Mouse (Mus musculus): ENCODE data around the gene Gng8. TPM values are rescaled to one million over a fixed set of nuclear protein-coding genes. Genes with fewer than 3 reads are reported as not detected.
A peak's percentile ranks its signal among the peaks of the same experiment; 100 is the strongest.

The Gng8 gene
- total and polyA plus RNA-seq, 2 experiments from 2014 or later: 0.27 to 1.7 TPM

DNA sequence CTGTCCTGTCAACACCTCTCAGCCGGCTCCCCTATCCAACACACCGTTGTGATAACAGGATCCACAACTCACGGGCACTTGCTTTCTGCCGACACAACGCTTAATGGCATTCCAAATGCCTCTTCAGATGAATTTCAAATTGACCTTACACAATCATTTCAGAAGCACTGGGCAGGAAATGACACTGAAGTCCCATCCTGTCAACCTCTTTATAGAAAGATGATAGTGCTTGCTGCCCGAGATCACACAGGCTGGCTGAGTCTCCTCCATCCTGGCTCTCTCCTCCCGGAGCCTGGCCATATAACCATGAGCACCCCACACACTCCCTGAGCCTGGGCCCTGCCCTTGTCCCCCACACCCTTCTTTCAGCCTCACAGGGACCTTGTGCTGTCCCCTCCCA, 16.3 kb downstream of the Gng8 start:
- peak overlapping the region; percentile 42; the same call in 1 of the 2 replicates for H3K9ac ChIP-seq (replicated peaks; ENCODE audit: low read depth, low read length)
- no peak for TF ChIP-seq EP300 (IDR thresholded peaks at IDR 0.05; ENCODE audit: low read depth)
- no peak overlapping the region for H3K4me3 ChIP-seq (ENCODE audit: low read depth, low read length)
- H3K9me3 ChIP-seq (replicated peaks; ENCODE audit: control insufficient read depth, low read length): no peaks in the 10 kb centered on the region
- ATAC-seq (ENCODE audit: insufficient read depth, low read depth) (no peak), DNase-seq (ENCODE audit: low spot score) (no peak)
- no peaks in the 10 kb centered on the region for H3K36me3 ChIP-seq (replicated peaks; ENCODE audit: control insufficient read depth, insufficient read depth, low read length)
- H3K27me3 ChIP-seq (ENCODE audit: control insufficient read depth, insufficient read depth, low read length): peaks cover 20% of the 10 kb centered on the region
- H3K4me2 ChIP-seq (ENCODE audit: low read depth, low read length): peak overlapping the region; percentile 45
- no peak overlapping the region for H3K27ac ChIP-seq (ENCODE audit: low read depth)
- WGBS: 11% methylated on average over 7 of the region's 7 CpGs
- peaks cover 15% of the 10 kb centered on the region for H3K4me1 ChIP-seq (ENCODE audit: control insufficient read depth, insufficient read depth)

- Histone ChIP-seq H3K9ac (replicated peaks; ENCODE audit: low read depth, low read length) (peak overlapping the region; percentile 42; the same call in 1 of the 2 replicates), H3K27ac (ENCODE audit: low read depth) (no peak overlapping the region), H3K9me3 (replicated peaks; ENCODE audit: control insufficient read depth, low read length) (no peaks in the 10 kb centered on the region), H3K4me1 (ENCODE audit: control insufficient read depth, insufficient read depth) (peaks cover 15% of the 10 kb centered on the region), H3K36me3 (replicated peaks; ENCODE audit: control insufficient read depth, insufficient read depth, low read length) (no peaks in the 10 kb centered on the region), H3K27me3 (ENCODE audit: control insufficient read depth, insufficient read depth, low read length) (peaks cover 19% of the 10 kb centered on the region), H3K4me2 (ENCODE audit: low read depth, low read length) (peak overlapping the region; percentile 45), H3K4me3 (ENCODE audit: low read depth, low read length) (no peak overlapping the region)
- WGBS: 19% methylated on average over 11 of the region's 11 CpGs
- TF ChIP-seq CTCF (IDR thresholded peaks at IDR 0.05; ENCODE audit: low read depth) (no peak), EP300 (IDR thresholded peaks at IDR 0.05; ENCODE audit: low read depth) (no peak)
- ATAC-seq (ENCODE audit: insufficient read depth, low read depth) (no peak), DNase-seq (ENCODE audit: low spot score) (no peak)
Measured at GRCm38 (mm10) chr7:16908367-16908766, 16.8 kb downstream of the Gng8 start.

- H3K27me3 ChIP-seq (ENCODE audit: control insufficient read depth, insufficient read depth, low read length): peaks cover 15% of the 10 kb centered on the region
- peaks cover 15% of the 10 kb centered on the region for H3K4me1 ChIP-seq (ENCODE audit: control insufficient read depth, insufficient read depth)
- no peak overlapping the region for H3K27ac ChIP-seq (ENCODE audit: low read depth)
- H3K9me3 ChIP-seq (replicated peaks; ENCODE audit: control insufficient read depth, low read length): no peaks in the 10 kb centered on the region
- no peaks in the 10 kb centered on the region for H3K36me3 ChIP-seq (replicated peaks; ENCODE audit: control insufficient read depth, insufficient read depth, low read length)
- no peak overlapping the region for H3K9ac ChIP-seq (replicated peaks; ENCODE audit: low read depth, low read length)
- WGBS: 40% methylated on average over 11 of the region's 11 CpGs
- H3K4me2 ChIP-seq (ENCODE audit: low read depth, low read length): 0 out of 2 replicates have a peak overlapping the region, but pooled peaks have one; percentile 45
- TF ChIP-seq CTCF (IDR thresholded peaks at IDR 0.05; ENCODE audit: low read depth) (no peak), EP300 (IDR thresholded peaks at IDR 0.05; ENCODE audit: low read depth) (no peak)
- no peak overlapping the region for H3K4me3 ChIP-seq (ENCODE audit: low read depth, low read length)
- ATAC-seq (ENCODE audit: insufficient read depth, low read depth): no peak
- no peak for DNase-seq (ENCODE audit: low spot score)
Measured at GRCm38 (mm10) chr7:16908859-16909258, 17.3 kb downstream of the Gng8 start.

- H3K36me3 ChIP-seq (replicated peaks; ENCODE audit: control insufficient read depth, insufficient read depth, low read length): peaks cover 8% of the 10 kb centered on the region
- no peak overlapping the region for H3K4me2 ChIP-seq (ENCODE audit: low read depth, low read length)
- no peak for TF ChIP-seq EP300 (IDR thresholded peaks at IDR 0.05; ENCODE audit: low read depth)
- H3K9ac ChIP-seq (replicated peaks; ENCODE audit: low read depth, low read length): no peak overlapping the region
- 44% methylated on average over 10 of the region's 10 CpGs for WGBS
- ATAC-seq (ENCODE audit: insufficient read depth, low read depth): no peak
- no peak overlapping the region for H3K4me3 ChIP-seq (ENCODE audit: low read depth, low read length)
- DNase-seq (ENCODE audit: low spot score): no peak
- no peaks in the 10 kb centered on the region for H3K9me3 ChIP-seq (replicated peaks; ENCODE audit: control insufficient read depth, low read length)
- H3K27me3 ChIP-seq (ENCODE audit: control insufficient read depth, insufficient read depth, low read length): peaks cover 12% of the 10 kb centered on the region
- H3K27ac ChIP-seq (ENCODE audit: low read depth): no peak overlapping the region
- peaks cover 15% of the 10 kb centered on the region for H3K4me1 ChIP-seq (ENCODE audit: control insufficient read depth, insufficient read depth)
Measured at GRCm38 (mm10) chr7:16909909-16910308, 18.3 kb downstream of the Gng8 start.

- no peak for ATAC-seq (ENCODE audit: insufficient read depth, low read depth)
- Histone ChIP-seq H3K9me3 (replicated peaks; ENCODE audit: control insufficient read depth, low read length) (no peaks in the 10 kb centered on the region), H3K36me3 (replicated peaks; ENCODE audit: control insufficient read depth, insufficient read depth, low read length) (peaks cover 28% of the 10 kb centered on the region), H3K9ac (replicated peaks; ENCODE audit: low read depth, low read length) (no peak overlapping the region), H3K27me3 (ENCODE audit: control insufficient read depth, insufficient read depth, low read length) (peaks cover 12% of the 10 kb centered on the region), H3K4me1 (ENCODE audit: control insufficient read depth, insufficient read depth) (peaks cover 20% of the 10 kb centered on the region), H3K27ac (ENCODE audit: low read depth) (no peak overlapping the region), H3K4me3 (ENCODE audit: low read depth, low read length) (no peak overlapping the region), H3K4me2 (ENCODE audit: low read depth, low read length) (no peak overlapping the region)
- TF ChIP-seq EP300 (IDR thresholded peaks at IDR 0.05; ENCODE audit: low read depth): no peak
- TF ChIP-seq CTCF (IDR thresholded peaks at IDR 0.05; ENCODE audit: low read depth): no peak
- 90% methylated on average over 3 of the region's 3 CpGs for WGBS
- DNase-seq (ENCODE audit: low spot score): no peak
Measured at GRCm38 (mm10) chr7:16911904-16912303, 20.3 kb downstream of the Gng8 start.

DNA sequence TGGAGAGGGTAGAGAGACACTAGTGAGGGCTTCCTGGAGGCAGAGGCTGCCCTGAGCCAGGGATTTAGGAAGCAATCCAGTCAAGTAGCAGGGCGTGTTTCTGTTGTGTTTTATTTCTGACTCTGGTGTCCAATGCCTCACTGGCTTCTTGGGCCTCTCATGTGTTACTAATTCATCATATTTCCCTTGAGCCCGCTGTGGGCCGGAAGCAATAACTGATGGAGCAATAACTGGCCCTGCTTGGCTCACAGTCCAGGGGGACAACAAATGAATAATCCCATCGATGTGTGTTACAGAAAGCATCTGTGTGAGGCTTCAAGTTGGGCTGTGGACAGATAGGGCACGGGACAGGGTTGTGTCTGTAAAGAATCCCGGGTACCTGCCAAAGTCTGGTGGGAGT, 20.8 kb downstream of the Gng8 start:
- ATAC-seq (ENCODE audit: insufficient read depth, low read depth): no peak
- Histone ChIP-seq H3K36me3 (replicated peaks; ENCODE audit: control insufficient read depth, insufficient read depth, low read length) (peaks cover 33% of the 10 kb centered on the region), H3K4me1 (ENCODE audit: control insufficient read depth, insufficient read depth) (peaks cover 19% of the 10 kb centered on the region), H3K4me2 (ENCODE audit: low read depth, low read length) (no peak overlapping the region), H3K9ac (replicated peaks; ENCODE audit: low read depth, low read length) (no peak overlapping the region), H3K27me3 (ENCODE audit: control insufficient read depth, insufficient read depth, low read length) (peaks cover 12% of the 10 kb centered on the region; the same call in 1 of the 2 replicates), H3K27ac (ENCODE audit: low read depth) (no peak overlapping the region), H3K4me3 (ENCODE audit: low read depth, low read length) (no peak overlapping the region), H3K9me3 (replicated peaks; ENCODE audit: control insufficient read depth, low read length) (no peaks in the 10 kb centered on the region)
- DNase-seq (ENCODE audit: low spot score): no peak
- 80% methylated on average over 6 of the region's 6 CpGs for WGBS
- TF ChIP-seq EP300 (IDR thresholded peaks at IDR 0.05; ENCODE audit: low read depth) (no peak), CTCF (IDR thresholded peaks at IDR 0.05; ENCODE audit: low read depth) (no peak)
